Mouse (Mus musculus) G1E (cell line): ENCODE measurements around the gene Tmem199.

Experiments
- CTCF ChIP-seq: IDR thresholded peaks from 2 replicates; pipeline ENCODE4 v1.5.1; 2012; ENCODE audit warnings: low read depth, low read length, inconsistent platforms, mixed read lengths
- GATA1 ChIP-seq: IDR thresholded peaks from 2 replicates; pipeline ENCODE4 v1.6.1; 2012; ENCODE audit warnings: borderline replicate concordance, low read length, inconsistent platforms, mixed read lengths
- POLR2AphosphoS5 ChIP-seq: IDR thresholded peaks from 2 replicates; pipeline ENCODE4 v1.6.1; 2012; ENCODE audit warnings: low read depth, low read length, inconsistent platforms; ENCODE audit not compliant: insufficient replicate concordance
- TAL1 ChIP-seq: conservative IDR thresholded peaks from 2 replicates; pipeline ENCODE4 v1.6.1; 2012; ENCODE audit warnings: low read depth, low read length, inconsistent platforms, mixed read lengths

- TF ChIP-seq CTCF (no peak), GATA1 (no peak), POLR2AphosphoS5 (no peak), TAL1 (no peak)
These were observed 36.7 kb downstream of the Tmem199 start for GRCm38 (mm10) chr11:78475289-78475688.
